8 mouse cellular contexts compared by ENCODE assay signal in the genomic region with DNA sequence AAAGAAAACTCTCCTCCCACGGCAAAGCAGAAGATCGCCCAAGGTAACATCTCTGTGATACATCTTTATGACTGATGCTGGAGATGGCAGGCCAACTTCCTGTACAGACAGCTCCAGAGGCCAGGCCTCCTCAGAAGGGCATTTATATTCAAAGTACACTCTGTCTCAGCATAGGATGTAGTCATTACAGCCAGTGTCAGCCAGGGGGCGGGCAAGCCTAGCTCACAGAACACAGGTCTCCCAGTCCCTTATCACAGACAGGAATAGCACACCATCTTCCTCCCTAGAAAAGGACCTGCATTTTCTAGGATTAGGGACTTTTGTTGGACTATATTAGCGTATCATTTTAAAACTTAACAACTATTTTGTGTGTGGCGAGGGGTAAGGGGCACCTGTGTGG. TPM values are rescaled to one million over a fixed set of nuclear protein-coding genes. Genes with fewer than 3 reads are reported as not detected.
DNase-seq lines count a peak whose midpoint lies in the region; ATAC-seq and TF ChIP-seq lines count a peak whose summit lies in the region.

No protein-coding gene starts in this region.

- DNase-seq in ZHBTc4 (ENCODE audit: low read depth, low spot score), result peak; percentile 91
- peak; percentile 88 to 91 for DNase-seq in cerebellum, postnatal 25 days
- peak; percentile 81 for DNase-seq in gastrocnemius, adult 18-20 months (ENCODE audit: low spot score)
- DNase-seq in hindbrain, postnatal 0 days (ENCODE audit: low spot score), result peak; percentile 91
- DNase-seq in left cerebral cortex, adult 18-20 months (ENCODE audit: low spot score in 2 of 2), result peak; percentile 77 to 86
- peak; percentile 86 for DNase-seq in right cerebral cortex, postnatal 4 days
- peak; percentile 76 to 83 for DNase-seq in urinary bladder, postnatal 4 days (ENCODE audit: low spot score in 2 of 2)

- no peaks in the 10 kb centered on the region for H3K27me3 ChIP-seq in hindbrain, postnatal 0 days (ENCODE audit: insufficient read depth, low read length)

- H3K27ac ChIP-seq in hindbrain, postnatal 0 days, result no peak overlapping the region

- H3K36me3 ChIP-seq in hindbrain, postnatal 0 days (ENCODE audit: insufficient read depth, low read length), result no peaks in the 10 kb centered on the region

- H3K4me2 ChIP-seq in hindbrain, postnatal 0 days (ENCODE audit: low read depth, low read length), result no peak overlapping the region

- H3K9me3 ChIP-seq in hindbrain, postnatal 0 days (ENCODE audit: low read length), result no peaks in the 10 kb centered on the region

- H3K4me1 ChIP-seq in hindbrain, postnatal 0 days (ENCODE audit: insufficient read depth, low read length), result no peaks in the 10 kb centered on the region

- no peak overlapping the region; the same call in 1 of the 2 replicates for H3K9ac ChIP-seq in hindbrain, postnatal 0 days (replicated peaks; ENCODE audit: low read length)

- peak; percentile 99 for TF ChIP-seq CTCF in hindbrain, postnatal 0 days (IDR thresholded peaks at IDR 0.05; ENCODE audit: low read depth)

- no peak overlapping the region for H3K4me3 ChIP-seq in hindbrain, postnatal 0 days (ENCODE audit: low read length)

- peak; percentile 87 for ATAC-seq in hindbrain, postnatal 0 days
- ATAC-seq in megakaryocyte-erythroid progenitor cell, adult 5-6 weeks (replicated peaks; ENCODE audit: low FRiP score, low TSS enrichment, poor library complexity, severe bottlenecking), result peak; percentile 92

- WGBS in hindbrain, postnatal 0 days, result 25% methylated on average over 5 of the region's 5 CpGs

RNA-seq across cellular contexts. Expression of gene Zfp664, which starts 46.4 kb away (rescaled TPM):
- total RNA-seq in gastrocnemius, adult 18-20 months (2021), result 10 to 100 TPM; 15.9 to 22.7 TPM
- total RNA-seq in hindbrain, postnatal 0 days (2014; rRNA removed), result 42.5 and 44.7 TPM in 2 replicates
- 63.6 and 68.9 TPM in 2 replicates for polyA plus RNA-seq in hindbrain, postnatal 0 days (2015; fragmentation: Nextera tagmentation; extraction: Ambion mirVana)
- total RNA-seq in left cerebral cortex, adult 18-20 months (2021), result 10 to 100 TPM; 68.5 to 72.7 TPM
- 20.3 and 20.6 TPM in 2 replicates for total RNA-seq in megakaryocyte-erythroid progenitor cell, adult 5-6 weeks (2014; fragmentation: Nextera tagmentation)
- 14.1 and 18.9 TPM in 2 replicates for total RNA-seq in megakaryocyte-erythroid progenitor cell, adult 5-6 weeks (2017)

RNA-seq across cellular contexts. Expression of gene Ccdc92, which starts 46.6 kb away (rescaled TPM):
- total RNA-seq in gastrocnemius, adult 18-20 months (2021), result under 1 TPM; 0.30 to 0.45 TPM
- total RNA-seq in hindbrain, postnatal 0 days (2014; rRNA removed), result 43.2 and 48.5 TPM in 2 replicates
- 43.7 and 49.4 TPM in 2 replicates for polyA plus RNA-seq in hindbrain, postnatal 0 days (2015; fragmentation: Nextera tagmentation; extraction: Ambion mirVana)
- 10 to 100 TPM; 89.4 to 91.9 TPM for total RNA-seq in left cerebral cortex, adult 18-20 months (2021)
- total RNA-seq in megakaryocyte-erythroid progenitor cell, adult 5-6 weeks (2014; fragmentation: Nextera tagmentation), result 0.07 and 0.47 TPM in 2 replicates
- 0.05 and 0.50 TPM in 2 replicates for total RNA-seq in megakaryocyte-erythroid progenitor cell, adult 5-6 weeks (2017)

Comparison
In these comparisons a context has a peak if more than half of its experiments do, and no peak if none do; other contexts are left out.
1. RNA of gene Ccdc92, which starts 46.6 kb away (total RNA-seq): 89.4 to 91.9 TPM in left cerebral cortex, adult 18-20 months and 43.2 to 48.5 TPM in hindbrain, postnatal 0 days; 0.30 to 0.45 TPM in gastrocnemius, adult 18-20 months and 0.05 to 0.50 TPM in megakaryocyte-erythroid progenitor cell, adult 5-6 weeks; every median in the first group is over 10 times any median in the second.
2. Peak in every context shown above with its lines, with median percentiles within 50 percentile points of each other: DNase-seq.